Mouse (Mus musculus): Measurements from ENCODE around the gene Irgm1. TPM values are rescaled to one million over a fixed set of nuclear protein-coding genes. Genes with fewer than 3 reads are reported as not detected.
A peak's percentile ranks its signal among the peaks of the same experiment; 100 is the strongest.
"Not testable (repeated sequence)": the region's sequence is repeated elsewhere in the genome, so short reads cannot be mapped to it uniquely, and the experiment has no call there.

Irgm1 gene
- total RNA-seq, 1 experiment from 2014 or later: 22.6 TPM

GRCm38 (mm10) chr11:48853474-48854180, 17.9 kb downstream of the Irgm1 start:
- peak; percentile 86 for DNase-seq

DNA sequence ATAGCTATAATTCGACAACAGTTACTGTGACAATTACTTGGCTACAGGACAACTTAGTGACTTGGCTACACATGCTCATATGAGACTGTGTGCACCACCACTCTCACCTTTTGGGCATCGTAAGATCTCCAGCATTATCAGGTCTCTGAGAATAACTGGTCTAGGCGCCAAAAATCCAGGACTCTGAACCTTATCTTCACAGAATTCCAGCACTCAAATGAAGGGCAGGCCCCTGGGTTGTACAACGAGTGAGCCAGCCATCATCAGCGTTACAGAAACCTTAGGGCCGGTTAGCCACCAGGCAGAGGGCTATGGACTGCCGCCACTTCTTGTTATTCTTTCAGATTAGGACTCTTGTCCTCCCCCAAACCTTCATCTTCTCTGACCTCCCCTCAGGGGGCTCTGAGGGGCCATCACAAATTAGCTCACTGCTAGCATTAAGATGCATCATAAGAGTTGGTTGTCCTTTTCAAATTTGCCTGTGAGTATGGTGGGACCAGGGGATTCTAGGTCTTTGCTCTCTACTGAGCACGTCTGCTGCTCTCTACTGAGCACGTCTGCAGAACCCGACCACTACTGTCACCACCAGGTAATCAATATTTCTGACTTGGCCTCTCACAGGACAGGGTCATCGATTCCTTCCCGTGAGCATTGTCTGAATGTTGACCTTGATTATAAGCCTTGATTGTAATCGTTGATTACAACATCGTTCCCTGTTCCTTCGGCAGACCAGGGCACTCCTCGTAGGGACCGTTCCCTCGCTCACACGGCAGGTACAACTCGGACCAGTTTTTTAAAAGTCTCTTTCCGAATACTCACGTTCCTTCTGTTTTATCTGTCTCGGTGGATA, 18.6 kb downstream of the Irgm1 start:
- DNase-seq: no peak

DNA sequence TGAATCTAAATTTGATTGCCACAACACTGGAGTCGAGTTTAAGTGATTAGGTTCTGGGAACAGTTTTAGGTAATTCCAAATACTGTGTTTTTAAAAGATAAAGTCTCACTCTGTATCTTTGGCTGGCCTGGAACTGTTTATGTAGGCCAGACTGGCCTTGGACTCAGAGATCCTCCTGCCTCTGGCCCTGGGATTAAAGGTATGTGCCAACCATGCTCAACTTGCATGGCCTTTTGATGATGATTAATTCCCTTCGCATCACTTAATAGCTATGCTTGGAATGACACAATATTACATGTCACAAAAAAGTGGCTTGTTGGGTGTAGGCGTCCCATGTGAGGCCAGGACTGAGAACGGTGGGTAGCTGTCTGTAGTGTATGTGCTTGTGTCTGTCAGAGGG, 19.3 kb downstream of the Irgm1 start:
- no peak for DNase-seq

DNA sequence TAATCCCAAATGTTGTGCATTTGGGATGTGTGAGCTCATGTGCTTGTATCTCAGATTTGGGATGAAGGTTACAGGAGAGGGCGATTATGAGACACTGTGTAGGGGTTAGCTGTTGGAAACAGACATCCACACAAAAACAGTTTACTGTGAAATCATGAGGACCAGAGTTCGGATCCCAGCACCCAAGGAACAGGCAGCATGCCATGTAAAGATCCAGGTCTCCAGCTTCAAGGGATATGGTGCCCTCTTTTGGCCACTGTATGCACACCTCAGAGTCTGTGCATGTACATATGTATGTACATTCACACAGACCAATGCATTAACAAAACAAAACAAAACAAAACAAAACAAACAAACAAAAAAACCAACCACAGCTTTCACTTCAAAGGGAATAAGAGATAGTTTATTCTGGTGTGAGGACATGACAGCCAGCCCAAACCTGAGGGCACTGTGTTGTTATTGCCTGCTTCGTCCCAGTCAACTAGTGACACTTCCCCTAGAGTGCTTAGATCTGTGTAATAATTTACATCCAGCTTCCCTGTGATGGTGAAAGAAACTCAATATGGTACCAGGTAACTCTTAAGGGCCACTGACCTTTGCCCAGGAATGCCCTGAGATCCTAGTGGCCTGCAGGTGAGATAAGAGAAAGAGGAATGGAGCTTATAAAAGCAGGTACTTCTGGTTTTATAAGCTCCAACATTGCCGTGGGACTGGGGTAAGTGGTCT, 20.1 kb downstream of the Irgm1 start:
- no peak for DNase-seq

GRCm38 (mm10) chr11:48850240-48850639, 21.2 kb downstream of the Irgm1 start:
- DNase-seq: no peak

GRCm38 (mm10) chr11:48846881-48847280, 24.6 kb downstream of the Irgm1 start:
- DNase-seq: no peak

DNA sequence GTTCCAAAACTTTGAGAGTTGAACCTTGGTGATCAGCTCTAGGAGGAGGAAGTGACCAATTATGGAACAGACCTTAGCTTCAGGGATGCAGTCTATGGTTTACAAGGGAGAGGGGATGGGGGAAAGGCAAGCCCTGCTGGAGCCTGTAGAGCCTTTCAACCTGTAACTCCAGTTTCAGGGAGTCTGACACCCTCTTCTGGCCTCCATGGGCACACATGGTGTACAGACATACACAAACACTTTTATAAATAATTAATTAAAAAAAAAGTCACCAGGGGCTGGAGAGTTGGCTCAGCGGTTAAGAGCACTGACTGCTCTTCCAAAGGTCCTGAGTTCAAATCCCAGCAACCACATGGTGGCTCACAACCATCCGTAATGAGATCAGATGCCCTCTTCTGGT, 25.1 kb downstream of the Irgm1 start:
- DNase-seq: not testable (repeated sequence)

DNA sequence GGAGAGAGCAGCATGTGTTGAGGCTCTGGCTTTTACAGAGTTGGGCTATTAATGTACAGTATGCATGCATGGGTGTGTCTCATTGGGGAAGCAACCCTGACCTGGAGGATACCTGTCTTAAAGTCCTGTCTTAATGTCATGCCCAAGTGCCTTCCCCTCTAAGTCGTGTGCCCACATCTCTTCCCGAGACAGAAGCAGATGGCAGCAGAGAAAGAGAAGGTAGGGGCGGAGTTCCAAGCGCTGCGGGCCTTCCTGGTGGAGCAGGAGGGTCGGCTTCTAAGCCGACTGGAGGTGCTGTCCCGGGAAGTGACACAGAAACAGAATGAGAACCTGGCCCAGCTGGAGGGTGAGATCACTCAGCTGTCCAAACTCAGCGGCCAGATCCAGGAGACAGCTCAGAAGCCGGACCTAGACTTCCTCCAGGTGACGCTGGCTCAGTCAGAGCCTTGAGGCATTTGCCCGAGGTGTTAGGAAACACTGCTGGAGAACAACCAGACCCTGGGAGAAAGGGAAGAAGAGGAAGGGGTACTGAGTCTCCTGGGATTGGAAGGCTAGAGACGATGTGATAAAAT, 26.2 kb downstream of the Irgm1 start:
- no peak for DNase-seq

DNA sequence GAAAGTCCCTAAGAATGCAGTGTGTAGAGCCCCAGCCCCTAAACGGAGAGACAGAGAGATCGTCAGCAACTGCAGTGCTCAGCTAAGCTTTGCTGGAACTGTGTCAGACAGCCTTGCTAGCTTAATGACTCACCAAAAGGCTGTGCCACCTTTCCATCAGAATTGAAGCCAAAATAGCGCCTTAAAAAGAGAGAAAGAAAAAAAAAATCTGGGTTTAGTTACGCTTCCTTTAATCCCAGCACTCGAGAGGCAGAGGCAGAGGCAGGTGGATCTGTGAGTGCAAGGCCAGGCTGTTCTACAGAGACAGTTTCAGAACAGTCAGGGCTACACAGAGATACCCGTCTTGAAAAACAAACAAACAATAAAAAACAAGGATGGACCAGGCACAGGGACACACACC, 27.2 kb downstream of the Irgm1 start:
- no peak for DNase-seq

- no peak for DNase-seq
These were observed 28.3 kb downstream of the Irgm1 start for GRCm38 (mm10) chr11:48843202-48843601.

DNA sequence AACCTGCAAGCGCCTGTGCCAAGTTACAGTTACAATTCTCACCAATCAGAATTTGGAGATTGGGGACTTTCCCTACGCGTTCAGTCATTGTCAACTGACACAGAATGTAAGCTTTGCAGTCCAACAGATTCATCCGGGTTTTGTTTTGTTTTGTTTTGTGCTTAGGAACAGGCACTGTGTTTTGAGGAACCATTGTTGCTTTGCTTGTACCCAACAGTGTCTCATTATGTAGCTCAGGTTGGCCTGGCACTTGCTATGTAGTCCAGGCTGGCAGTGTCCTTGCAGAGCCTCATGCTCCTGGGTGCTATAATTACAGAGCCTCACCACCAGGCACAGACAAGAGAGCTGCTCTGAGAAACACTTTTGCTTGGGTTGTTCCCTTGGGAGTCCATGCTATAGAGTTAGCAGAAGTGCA, 29.1 kb downstream of the Irgm1 start:
- DNase-seq: no peak

DNA sequence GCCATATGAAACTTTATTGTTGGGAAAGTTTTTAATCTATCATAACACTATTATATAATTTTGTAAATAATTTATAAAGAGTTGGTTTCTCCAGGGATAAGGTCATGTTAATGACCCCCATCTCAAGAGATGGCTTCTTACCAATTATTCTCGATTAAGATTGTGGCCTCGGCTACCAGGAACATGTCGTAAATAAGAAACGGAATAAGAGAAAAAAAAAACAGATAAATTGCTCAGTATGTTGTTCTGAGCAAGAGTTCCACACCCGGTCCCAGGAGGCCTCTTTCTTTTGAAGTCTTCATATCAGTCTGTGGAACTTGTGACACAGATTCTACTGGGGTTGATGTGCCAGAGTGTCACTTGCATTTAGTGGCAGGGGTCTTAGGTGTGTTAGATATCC, 30.3 kb downstream of the Irgm1 start:
- DNase-seq: no peak

- DNase-seq: no peak
These were observed 30.7 kb downstream of the Irgm1 start for GRCm38 (mm10) chr11:48840805-48841204.

DNA sequence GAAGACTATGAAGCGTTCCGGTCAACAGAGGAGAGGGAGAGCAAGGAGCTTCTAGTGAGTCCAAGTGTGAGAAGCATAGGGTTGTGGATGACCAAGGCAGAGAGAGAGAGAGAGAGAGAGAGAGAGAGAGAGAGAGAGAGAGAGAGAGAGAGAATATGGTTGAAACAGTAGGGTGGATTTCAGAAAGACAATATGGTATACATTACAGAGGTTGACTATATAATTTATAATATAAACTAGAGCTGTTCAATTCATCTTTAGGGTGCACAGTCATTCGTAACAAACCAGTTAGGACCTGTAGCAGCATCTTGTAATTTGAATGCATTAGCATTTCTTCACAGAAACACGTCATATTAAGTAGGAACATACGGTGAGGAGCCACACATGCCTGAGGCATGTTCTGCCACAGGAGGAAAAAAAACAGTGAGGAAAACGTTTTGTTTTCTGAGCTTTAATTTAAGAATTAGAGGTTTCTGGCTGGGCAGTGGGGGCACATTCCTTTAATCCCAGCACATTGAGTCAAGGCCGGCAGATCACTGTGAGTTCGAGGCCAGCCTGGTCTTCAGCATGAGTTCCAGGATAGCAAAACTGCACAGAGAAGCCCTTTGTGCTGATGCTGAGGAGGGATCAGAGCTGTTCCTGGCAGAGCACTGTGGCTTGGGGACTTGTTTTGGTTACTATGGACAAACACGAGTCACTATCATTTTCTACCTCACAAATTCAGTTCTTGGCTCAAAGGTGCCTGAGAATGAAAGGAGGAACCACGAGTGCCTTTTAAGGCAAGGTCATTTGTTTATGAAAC, 32.4 kb downstream of the Irgm1 start:
- no peak for DNase-seq

DNA sequence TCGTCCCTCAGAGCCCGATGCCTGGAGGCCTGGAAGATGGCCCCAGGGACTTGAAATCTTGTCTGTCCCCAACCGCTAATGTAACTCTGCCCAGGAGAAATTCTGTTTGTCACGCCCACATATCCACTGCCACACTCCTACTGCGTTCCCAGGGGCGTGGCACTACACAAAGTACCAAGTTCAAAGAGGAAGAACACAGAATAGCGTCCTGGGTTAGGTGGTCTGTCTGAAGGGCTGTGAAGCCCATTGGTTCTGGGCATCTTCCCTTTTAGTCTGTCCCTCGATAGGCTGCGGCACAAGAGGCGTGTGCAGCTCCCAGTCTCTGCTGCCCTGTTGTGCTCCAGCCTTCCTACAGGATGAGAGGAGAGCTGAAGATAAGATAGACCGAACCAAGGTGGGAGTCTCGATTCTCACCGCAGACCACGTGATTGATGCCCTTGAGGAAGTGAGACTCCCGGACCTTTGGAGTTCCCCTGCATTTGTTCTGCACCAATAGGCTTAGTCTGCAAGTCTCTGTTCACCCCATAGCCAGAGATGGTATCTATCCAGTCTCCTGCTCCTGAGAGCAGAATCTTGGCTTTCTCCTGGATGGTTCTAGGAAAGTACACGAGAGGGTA, 33.2 kb downstream of the Irgm1 start:
- no peak for DNase-seq

- DNase-seq: peak; percentile 83
These were observed 33.9 kb downstream of the Irgm1 start for GRCm38 (mm10) chr11:48837310-48838180.

DNA sequence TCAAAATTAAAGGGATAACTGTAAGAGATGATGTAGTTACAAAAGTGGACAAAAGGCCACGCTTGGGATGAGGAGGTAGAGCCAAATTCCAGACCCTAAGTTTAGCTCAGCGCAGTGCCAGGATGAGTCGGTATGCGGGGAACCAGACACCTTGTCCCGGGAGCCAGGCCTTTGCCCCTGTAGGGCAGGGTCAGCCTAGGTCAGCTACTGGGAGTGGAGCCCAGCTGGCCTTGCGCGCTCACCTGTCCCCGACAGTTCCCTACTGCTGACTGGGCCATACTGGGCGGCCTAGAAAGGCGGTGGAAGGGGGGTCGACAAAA, 34.5 kb downstream of the Irgm1 start:
- no peak for DNase-seq

DNA sequence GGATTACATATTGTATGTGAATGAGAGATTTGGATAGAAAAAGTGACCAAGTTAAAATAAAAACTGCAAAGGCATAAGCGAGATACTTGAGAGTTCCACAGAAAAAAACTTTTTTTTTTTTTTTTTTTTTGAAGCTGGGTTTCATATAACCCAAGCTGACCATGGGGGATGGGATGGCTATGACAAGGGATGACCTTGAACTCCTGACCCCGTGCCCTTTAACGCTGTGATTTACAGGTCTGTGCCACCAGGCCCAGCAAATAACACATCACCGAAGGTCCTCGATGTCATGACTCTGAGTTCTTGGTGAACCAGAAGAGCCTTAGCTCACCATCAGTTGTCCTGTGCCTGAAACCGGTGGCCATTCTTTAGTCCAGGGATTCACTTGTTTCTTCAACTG, 35.6 kb downstream of the Irgm1 start:
- no peak for DNase-seq

GRCm38 (mm10) chr11:48833731-48834639, 37.5 kb downstream of the Irgm1 start:
- peak; percentile 90 for DNase-seq
